In the genomic region with DNA sequence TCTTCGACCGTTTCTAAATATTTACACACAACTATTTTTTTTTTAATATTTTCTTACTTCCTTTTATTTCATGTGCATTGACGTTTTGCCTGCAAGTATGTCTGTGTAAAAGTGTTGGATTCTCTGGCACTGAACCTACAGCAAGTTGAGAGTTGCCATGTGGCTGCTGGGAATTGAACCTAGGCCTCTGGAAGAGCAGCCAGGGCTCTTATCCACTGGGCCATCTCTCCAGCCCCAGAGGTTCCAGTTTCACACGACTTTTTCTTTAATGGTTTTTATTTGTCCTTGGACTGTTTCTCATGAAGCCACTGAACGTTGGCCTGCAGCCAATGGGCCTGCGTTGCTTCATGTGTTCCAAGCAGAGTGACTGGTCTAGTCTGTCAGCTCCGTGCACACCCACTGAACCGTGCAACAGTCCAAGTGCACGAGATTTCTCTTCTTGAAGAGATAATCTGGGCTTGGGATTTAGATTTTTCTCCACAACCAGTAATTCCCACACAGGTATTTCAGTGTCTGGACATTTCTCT, we compare ENCODE assay signal across 9 mouse cellular contexts. TPM values are rescaled to one million over a fixed set of nuclear protein-coding genes. Genes with fewer than 3 reads are reported as not detected.
A peak's percentile ranks its signal among the peaks of the same experiment; 100 is the strongest.
DNase-seq lines count a peak whose midpoint lies in the region; ATAC-seq lines count a peak whose summit lies in the region.
"Had no signal": no experiment of that assay in that cellular context is flagged by ENCODE, and none has a peak within 500 bp of the region (broad histone marks: within the 10 kb centered on the region; RNA-seq: fewer than 3 reads in every experiment).

No protein-coding gene starts in this region.

- H3K27me3 ChIP-seq in liver, embryonic 11.5 days (replicated peaks; ENCODE audit: control insufficient read depth, insufficient read depth, low read length) = no peaks in the 10 kb centered on the region
- H3K27me3 ChIP-seq in lung, embryonic 16.5 days (ENCODE audit: control insufficient read depth, insufficient read depth, low read depth, low read length) = no peaks in the 10 kb centered on the region
- no peaks in the 10 kb centered on the region for H3K27me3 ChIP-seq in neural tube, embryonic 15.5 days (replicated peaks)
- no peaks in the 10 kb centered on the region for H3K27me3 ChIP-seq in hindbrain, embryonic 14.5 days (ENCODE audit: control insufficient read depth, insufficient read depth, low read length)
- H3K27me3 ChIP-seq: neural tube, embryonic 12.5 days had no signal

- no peak overlapping the region for H3K9ac ChIP-seq in liver, embryonic 11.5 days (ENCODE audit: low read depth, low read length)
- no peak overlapping the region for H3K9ac ChIP-seq in lung, embryonic 16.5 days (ENCODE audit: low read length)
- H3K9ac ChIP-seq in neural tube, embryonic 15.5 days (replicated peaks) = no peak overlapping the region
- no peak overlapping the region for H3K9ac ChIP-seq in hindbrain, embryonic 14.5 days
- H3K9ac ChIP-seq: neural tube, embryonic 12.5 days had no signal

- no peak overlapping the region for H3K4me3 ChIP-seq in liver, embryonic 11.5 days (ENCODE audit: low read depth, low read length)
- no peak overlapping the region for H3K4me3 ChIP-seq in lung, embryonic 16.5 days (ENCODE audit: low read length)
- H3K4me3 ChIP-seq in neural tube, embryonic 15.5 days (replicated peaks) = no peak overlapping the region
- no peak overlapping the region for H3K4me3 ChIP-seq in hindbrain, embryonic 14.5 days (replicated peaks; ENCODE audit: low read length)
- H3K4me3 ChIP-seq: neural tube, embryonic 12.5 days had no signal

- peaks cover 49% of the 10 kb centered on the region for H3K36me3 ChIP-seq in liver, embryonic 11.5 days (ENCODE audit: control insufficient read depth, insufficient read depth, low read length)
- peaks cover 32% of the 10 kb centered on the region for H3K36me3 ChIP-seq in lung, embryonic 16.5 days (ENCODE audit: control insufficient read depth, insufficient read depth, low read length)
- peaks cover 63% of the 10 kb centered on the region for H3K36me3 ChIP-seq in neural tube, embryonic 15.5 days
- H3K36me3 ChIP-seq in hindbrain, embryonic 14.5 days (replicated peaks; ENCODE audit: control insufficient read depth, insufficient read depth) = peaks cover 84% of the 10 kb centered on the region

- ATAC-seq in liver, embryonic 11.5 days (replicated peaks; ENCODE audit: low FRiP score) = no peak
- peak; percentile 50 to 58 for ATAC-seq in hematopoietic stem cell, adult 5-6 weeks (replicated peaks in 1 of 2; ENCODE audit: insufficient read depth in 1 of 2, low FRiP score in 2 of 2, low TSS enrichment in 1 of 2, low read depth in 1 of 2, poor library complexity in 2 of 2, severe bottlenecking in 2 of 2)
- ATAC-seq in lung, embryonic 16.5 days (ENCODE audit: low read depth) = peak; percentile 84
- ATAC-seq in neural tube, embryonic 15.5 days (ENCODE audit: low FRiP score) = no peak
- no peak for ATAC-seq in hindbrain, embryonic 14.5 days (ENCODE audit: low FRiP score)

- H3K9me3 ChIP-seq in liver, embryonic 11.5 days (ENCODE audit: control insufficient read depth, low read length) = no peaks in the 10 kb centered on the region
- H3K9me3 ChIP-seq in lung, embryonic 16.5 days (ENCODE audit: control insufficient read depth, low read length) = no peaks in the 10 kb centered on the region
- no peaks in the 10 kb centered on the region for H3K9me3 ChIP-seq in neural tube, embryonic 15.5 days (replicated peaks)
- H3K9me3 ChIP-seq in hindbrain, embryonic 14.5 days (ENCODE audit: control insufficient read depth, low read length) = no peaks in the 10 kb centered on the region
- H3K9me3 ChIP-seq: neural tube, embryonic 12.5 days had no signal

- peak; percentile 51 for DNase-seq in liver
- no peak for DNase-seq in liver, embryonic 11.5 days (ENCODE audit: low spot score)
- peak; percentile 98 for DNase-seq in fat pad, adult 2 months (ENCODE audit: extremely low read depth, low read depth, low spot score)
- DNase-seq in hindbrain, embryonic 14.5 days (ENCODE audit: low spot score) = no peak
- no peak for DNase-seq in layer of hippocampus, adult 9-10 months (ENCODE audit: low spot score)

- no peak overlapping the region for H3K27ac ChIP-seq in liver, embryonic 11.5 days (ENCODE audit: low read depth, low read length)
- no peak overlapping the region; the same call in 1 of the 2 replicates for H3K27ac ChIP-seq in lung, embryonic 16.5 days (ENCODE audit: low read length)
- no peak overlapping the region for H3K27ac ChIP-seq in neural tube, embryonic 15.5 days (replicated peaks)
- H3K27ac ChIP-seq in hindbrain, embryonic 14.5 days = no peak overlapping the region
- H3K27ac ChIP-seq: neural tube, embryonic 12.5 days had no signal

- no peak overlapping the region for H3K4me2 ChIP-seq in liver, embryonic 11.5 days
- no peak overlapping the region for H3K4me2 ChIP-seq in lung, embryonic 16.5 days (ENCODE audit: low read depth, low read length)
- H3K4me2 ChIP-seq in neural tube, embryonic 15.5 days = no peak overlapping the region
- no peak overlapping the region for H3K4me2 ChIP-seq in hindbrain, embryonic 14.5 days (replicated peaks)
- H3K4me2 ChIP-seq: neural tube, embryonic 12.5 days had no signal

- peaks cover 11% of the 10 kb centered on the region for H3K4me1 ChIP-seq in liver, embryonic 11.5 days (replicated peaks; ENCODE audit: control insufficient read depth, insufficient read depth, low read length)
- H3K4me1 ChIP-seq in lung, embryonic 16.5 days (replicated peaks; ENCODE audit: control insufficient read depth, insufficient read depth, low read length) = peaks cover 3% of the 10 kb centered on the region
- 0 out of 2 replicates have a peak, but pooled peaks cover 2% of the 10 kb centered on the region for H3K4me1 ChIP-seq in neural tube, embryonic 15.5 days
- H3K4me1 ChIP-seq in hindbrain, embryonic 14.5 days (replicated peaks; ENCODE audit: control insufficient read depth, insufficient read depth, low read length) = no peaks in the 10 kb centered on the region
- H3K4me1 ChIP-seq: neural tube, embryonic 12.5 days had no signal

- 76% methylated on average over 9 of the region's 9 CpGs for WGBS in liver, embryonic 11.5 days
- WGBS in lung, embryonic 16.5 days = 40% methylated on average over 9 of the region's 9 CpGs
- 66% methylated on average over 9 of the region's 9 CpGs for WGBS in neural tube, embryonic 15.5 days
- 72% methylated on average over 9 of the region's 9 CpGs for WGBS in hindbrain, embryonic 14.5 days

RNA-seq across cellular contexts. Expression of gene Eid3, which starts 23.1 kb away (rescaled TPM):
- polyA plus RNA-seq in liver, embryonic 11.5 days (2014; fragmentation: Nextera tagmentation; extraction: Ambion mirVana) = 0.45 and 0.75 TPM in 2 replicates
- 8.5 and 21.6 TPM in 2 replicates for total RNA-seq in hematopoietic stem cell, adult 5-6 weeks (2017)
- polyA plus RNA-seq in lung, embryonic 16.5 days (2015; fragmentation: Nextera tagmentation; extraction: Ambion mirVana) = 0.23 and 0.26 TPM in 2 replicates
- 0.14 and 0.58 TPM in 2 replicates for polyA plus RNA-seq in neural tube, embryonic 15.5 days (2015; fragmentation: Nextera tagmentation; extraction: Ambion mirVana)
- 0.88 TPM in 1 of 2 replicates, not detected in the other for polyA plus RNA-seq in hindbrain, embryonic 14.5 days (2014; fragmentation: Nextera tagmentation; extraction: Ambion mirVana)

RNA-seq across cellular contexts. Expression of gene Txnrd1, which starts 55.8 kb away (rescaled TPM):
- 129 and 145 TPM in 2 replicates for polyA plus RNA-seq in liver, embryonic 11.5 days (2014; fragmentation: Nextera tagmentation; extraction: Ambion mirVana)
- total RNA-seq in hematopoietic stem cell, adult 5-6 weeks (2017) = 159 and 189 TPM in 2 replicates
- polyA plus RNA-seq in lung, embryonic 16.5 days (2015; fragmentation: Nextera tagmentation; extraction: Ambion mirVana) = 92.6 and 102 TPM in 2 replicates
- polyA plus RNA-seq in neural tube, embryonic 15.5 days (2015; fragmentation: Nextera tagmentation; extraction: Ambion mirVana) = 89.1 and 94.5 TPM in 2 replicates
- polyA plus RNA-seq in hindbrain, embryonic 14.5 days (2014; fragmentation: Nextera tagmentation; extraction: Ambion mirVana) = 124 and 126 TPM in 2 replicates

Comparison
In these comparisons a context has a peak if more than half of its experiments do, and no peak if none do; other contexts are left out.
1. DNase-seq: peak in liver (single experiment) and fat pad, adult 2 months (single experiment); none in liver, embryonic 11.5 days (single experiment), hindbrain, embryonic 14.5 days (single experiment) and layer of hippocampus, adult 9-10 months (single experiment).
2. ATAC-seq: peak in hematopoietic stem cell, adult 5-6 weeks (2 of 2) and lung, embryonic 16.5 days (single experiment); none in liver, embryonic 11.5 days (single experiment), neural tube, embryonic 15.5 days (single experiment) and hindbrain, embryonic 14.5 days (single experiment).